Mouse (Mus musculus) yolk sac, embryonic 10.5 days (tissue): ENCODE data around the gene Mrps21.
"Not testable (repeated sequence)": the region's sequence is repeated elsewhere in the genome, so short reads cannot be mapped to it uniquely, and the experiment has no call there.

ENCODE experiments used
- DNase-seq: peaks from one replicate; pipeline ENCODE4 v3.0.0-alpha.2; 2017; ENCODE audit warnings: low spot score

Mrps21 gene

DNA sequence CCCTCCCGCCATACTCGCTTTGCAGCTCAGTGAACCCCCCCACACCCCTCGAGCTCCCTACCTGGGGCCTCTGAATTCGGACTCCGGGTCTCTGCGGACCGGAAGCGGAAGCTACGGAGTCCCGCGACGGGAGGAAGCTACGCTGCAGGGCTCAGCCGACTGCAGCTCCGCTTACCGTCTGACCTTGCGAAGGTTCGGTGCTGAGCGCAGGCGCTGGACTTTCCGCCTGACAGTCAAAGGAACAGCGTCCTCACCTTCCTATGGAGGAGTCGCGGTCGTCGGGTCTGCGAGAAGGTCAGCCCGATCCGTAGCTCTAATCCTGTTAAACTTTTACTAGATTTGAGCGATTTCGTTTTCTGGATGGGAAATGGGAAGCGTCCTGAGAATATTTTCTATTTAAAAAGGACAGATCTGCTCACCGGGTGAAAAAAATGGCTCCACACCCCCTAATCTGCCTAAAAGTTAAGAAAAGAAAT, at the start of gene Mrps21:
TSS of gene Mrps21 (minus strand) at position 128 of the 476 bp plus-strand sequence.
- DNase-seq, result peak; percentile 90

DNA sequence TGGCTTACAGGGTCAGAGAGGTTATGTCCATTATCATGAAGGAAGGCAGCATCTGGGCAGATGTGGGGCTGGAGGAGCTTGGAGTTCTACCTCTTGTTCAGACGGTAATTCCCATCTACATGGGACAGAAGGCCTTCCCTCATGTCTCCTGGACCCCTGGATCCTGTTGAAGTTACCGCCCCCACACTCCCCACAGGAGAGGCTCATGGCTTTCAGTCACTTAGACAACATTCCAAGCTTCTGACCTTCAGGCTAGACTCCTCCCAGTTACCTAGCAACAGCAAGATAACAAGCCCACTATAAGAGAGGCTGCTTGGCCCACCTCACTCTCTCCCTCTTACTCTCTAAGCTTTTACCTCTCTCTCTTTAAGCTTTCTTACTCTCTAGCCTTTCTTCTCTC, 49.2 kb upstream of the Mrps21 start:
- DNase-seq, result not testable (repeated sequence)

DNA sequence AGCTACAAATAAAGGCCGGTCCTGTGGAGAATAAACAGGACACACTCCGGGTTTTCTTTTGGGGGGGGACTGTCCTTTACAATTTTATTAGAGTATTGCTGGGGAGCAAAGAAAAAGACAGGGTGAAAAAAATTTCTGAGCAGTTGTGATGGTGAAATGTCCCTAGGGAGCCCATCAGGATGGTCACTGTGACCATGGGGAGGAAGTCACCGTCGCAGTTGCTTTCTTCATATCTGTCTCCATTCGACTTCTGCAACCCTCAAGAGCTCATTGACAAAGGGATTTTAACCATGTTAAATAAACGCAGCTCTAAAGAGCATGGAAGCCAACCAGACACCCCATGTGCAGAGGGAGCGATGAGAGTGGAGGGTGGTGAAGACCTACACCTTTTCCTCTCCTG, 45.4 kb upstream of the Mrps21 start:
- DNase-seq, result no peak

DNA sequence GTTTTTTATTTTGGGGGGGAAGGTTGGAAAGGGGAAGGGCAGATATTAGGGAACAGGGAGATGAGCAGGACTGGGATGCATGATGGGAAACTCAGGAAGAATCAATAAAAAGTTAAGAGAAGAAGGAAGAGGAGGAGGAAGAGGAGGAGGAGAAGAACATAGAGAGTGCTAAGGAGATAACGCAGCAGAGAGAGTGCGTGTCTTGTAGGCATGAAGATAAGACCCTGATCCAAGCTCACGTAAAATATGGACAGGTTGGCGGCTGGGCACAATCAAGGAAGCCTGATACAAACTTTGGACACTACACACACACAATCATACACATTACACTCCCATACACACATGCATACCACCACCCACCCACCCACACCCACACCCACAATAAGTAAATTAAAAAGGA, 43.4 kb upstream of the Mrps21 start:
- DNase-seq, result no peak

DNA sequence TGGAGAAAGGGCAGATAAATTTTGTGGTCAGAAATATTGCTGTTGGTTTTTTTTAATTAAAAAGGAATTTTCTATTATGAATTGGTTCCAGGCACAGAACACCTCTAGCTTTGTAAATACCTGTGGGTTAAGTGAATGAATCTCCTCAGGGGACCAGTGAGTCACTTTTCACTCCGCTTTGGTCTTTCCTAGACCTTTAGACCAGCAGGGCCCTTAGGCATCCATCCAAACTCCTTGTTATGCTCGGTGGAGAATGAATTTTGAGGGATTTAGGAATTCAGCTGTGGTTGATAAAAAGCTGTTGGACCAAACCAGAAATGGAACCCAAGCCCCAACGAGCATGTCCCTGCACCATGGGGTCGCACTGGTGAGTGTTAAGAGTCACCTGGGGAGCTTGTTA, 36.3 kb upstream of the Mrps21 start:
- no peak for DNase-seq

DNA sequence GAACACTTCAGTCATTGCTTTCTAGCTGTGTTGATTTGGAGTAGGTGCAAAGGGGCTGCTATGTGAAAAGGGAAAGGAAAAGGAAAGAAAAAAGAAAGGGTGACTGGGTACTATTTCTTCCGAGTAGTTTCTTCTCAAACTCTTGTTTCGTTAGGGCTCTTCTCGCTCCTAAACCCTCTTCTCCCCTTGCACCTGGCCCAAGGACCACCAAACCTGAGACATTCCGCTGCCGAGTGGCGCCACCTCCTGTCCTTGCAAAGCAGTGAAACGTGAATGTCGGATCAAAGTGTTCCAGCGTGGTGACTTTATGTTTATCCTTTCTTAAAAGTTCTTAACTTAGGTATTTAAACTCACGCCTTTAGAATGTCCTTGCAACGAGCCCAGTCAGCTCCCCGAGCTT, 35.5 kb upstream of the Mrps21 start:
- DNase-seq, result no peak

DNA sequence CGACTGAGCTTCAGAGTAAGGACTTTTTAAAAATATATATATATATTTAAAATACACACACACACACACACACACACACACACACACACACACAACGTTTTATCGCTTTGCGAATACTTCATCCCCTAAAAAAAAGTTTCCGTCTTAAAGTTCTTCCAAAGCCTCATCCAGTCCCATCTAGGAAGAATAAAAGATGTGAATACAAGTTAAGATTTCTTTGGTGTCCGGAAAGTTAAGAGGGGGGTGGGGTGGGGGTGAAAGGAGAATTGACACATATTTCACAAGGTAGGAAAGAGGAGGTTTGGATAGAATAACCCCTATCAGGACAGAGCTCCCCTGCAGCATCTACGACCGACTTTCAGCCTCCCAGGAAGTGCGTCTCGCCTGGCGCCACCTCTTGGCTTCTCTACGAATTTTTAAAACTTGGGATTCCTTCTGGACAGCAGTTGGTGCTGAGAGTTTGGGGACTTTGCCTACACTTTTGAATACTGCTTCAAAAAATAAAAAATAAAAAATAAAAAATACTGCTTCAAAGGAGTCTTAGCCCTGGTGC, 34.7 kb upstream of the Mrps21 start:
- DNase-seq, result no peak

DNA sequence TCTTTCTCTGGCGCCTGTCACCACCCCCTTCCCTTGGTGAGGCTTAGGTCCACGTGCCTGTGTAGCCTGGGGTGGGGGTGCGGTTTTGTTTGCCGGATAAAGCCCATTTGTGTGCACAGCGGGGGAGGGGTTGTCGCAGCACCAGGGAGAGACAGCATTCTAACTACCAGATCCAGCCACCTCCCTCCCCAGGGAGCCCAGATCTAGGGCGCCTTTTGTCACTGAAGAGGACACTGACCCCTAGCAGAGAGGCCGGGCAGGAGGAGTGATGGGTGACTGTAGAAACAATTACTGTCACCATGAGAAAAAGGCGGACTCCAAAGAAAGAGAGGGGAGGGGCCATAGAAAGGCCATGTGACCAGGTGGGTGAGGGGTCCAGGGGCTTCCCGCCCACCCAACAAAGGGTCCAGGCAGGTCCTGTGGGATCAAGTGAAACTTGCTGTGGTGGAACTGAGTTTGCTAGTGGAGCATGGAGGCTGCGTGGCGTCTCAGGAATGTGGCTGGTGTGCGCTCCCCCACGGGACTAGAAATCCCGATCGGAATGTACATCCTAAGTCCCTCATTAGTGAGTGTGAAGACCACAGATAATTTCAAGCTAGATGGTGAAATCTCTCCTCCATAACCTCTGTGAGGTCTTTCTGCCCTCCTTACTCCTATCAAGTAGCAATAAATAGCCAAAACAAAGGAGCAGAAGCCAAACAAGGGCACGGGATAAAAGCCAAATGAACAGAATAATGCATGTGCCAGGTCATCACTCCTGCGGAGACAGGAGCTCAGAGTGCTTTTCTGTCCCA, 34.0 kb upstream of the Mrps21 start:
- DNase-seq, result peak; percentile 88

DNA sequence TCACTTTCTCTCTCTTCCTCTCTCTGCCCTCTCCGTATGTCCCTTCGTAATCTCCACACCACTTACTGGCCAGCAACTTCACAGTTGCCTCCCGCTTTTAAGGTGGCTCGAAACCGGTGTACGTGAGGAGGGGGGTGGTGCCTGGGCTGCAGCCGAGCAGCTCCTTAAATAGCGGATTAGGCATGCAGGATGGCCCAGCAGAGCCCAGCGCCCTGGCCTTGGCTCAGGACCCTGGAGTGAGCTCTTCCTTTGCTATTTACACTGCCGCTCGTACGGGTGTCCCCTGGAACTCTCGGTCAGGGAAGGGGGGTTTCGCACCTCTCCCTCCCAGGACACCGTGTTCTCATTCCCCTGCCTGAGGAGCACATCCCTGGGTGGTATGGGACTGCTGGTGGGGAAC, 33.2 kb upstream of the Mrps21 start, which contains the start of gene Car14:
TSS of gene Car14 (minus strand) at position 124 of the 400 bp plus-strand sequence.
- DNase-seq, result no peak

DNA sequence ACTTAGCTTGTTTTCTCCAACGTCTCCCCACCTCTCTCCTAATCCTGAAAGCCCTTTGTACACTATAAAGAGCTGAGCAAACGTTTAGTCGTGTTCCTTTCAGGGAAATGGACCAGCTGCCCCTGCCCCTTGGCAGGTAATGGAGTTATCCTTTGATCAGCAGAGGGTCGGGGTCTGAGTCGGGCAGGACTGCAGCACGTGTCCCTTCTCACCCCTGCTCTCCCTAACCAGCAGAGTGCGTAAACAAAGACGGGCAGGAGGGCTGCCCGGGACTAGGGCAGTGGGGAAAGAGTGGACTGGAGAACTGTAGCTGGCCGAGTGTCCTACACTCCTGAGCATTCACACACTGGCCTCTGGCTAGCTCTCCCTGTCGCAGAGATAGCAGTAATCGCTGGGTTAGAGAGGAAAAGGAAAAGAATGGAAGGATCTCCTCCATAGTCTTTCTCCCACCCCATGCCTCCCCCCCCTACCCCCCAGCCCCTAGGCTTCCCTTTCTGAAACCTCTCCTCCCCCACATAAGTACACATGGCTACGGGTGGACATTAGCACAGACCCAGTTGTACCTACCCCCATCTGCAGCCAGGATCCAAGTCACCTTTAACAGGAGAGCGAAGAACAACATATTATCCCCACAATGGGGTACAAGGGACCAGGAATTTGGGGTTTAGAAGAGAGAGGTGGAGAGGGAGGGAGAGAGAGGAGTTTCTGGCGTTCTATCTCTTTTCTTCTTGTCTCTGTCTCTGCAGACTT, 32.6 kb upstream of the Mrps21 start:
- peak; percentile 76 for DNase-seq

DNA sequence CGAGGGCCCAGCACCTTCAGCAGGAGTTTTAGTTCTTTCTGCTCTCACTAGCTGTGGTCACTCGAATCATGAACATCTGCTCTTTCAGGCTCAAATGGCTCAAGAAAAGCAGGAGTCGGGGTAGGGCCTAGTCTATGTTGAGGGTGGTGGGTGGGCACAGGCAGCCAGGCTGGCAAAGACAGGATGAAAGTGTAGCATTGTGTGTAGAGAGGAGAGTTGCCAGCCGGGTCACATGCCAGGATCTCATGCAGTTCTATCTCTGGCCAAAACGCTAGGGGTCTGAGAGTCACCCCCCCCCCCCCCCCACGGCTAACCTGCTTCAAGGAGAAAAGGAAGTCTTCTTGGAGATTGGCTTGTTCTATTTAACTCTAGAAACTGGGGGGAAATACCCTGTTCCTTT, 31.3 kb upstream of the Mrps21 start:
- no peak for DNase-seq

DNA sequence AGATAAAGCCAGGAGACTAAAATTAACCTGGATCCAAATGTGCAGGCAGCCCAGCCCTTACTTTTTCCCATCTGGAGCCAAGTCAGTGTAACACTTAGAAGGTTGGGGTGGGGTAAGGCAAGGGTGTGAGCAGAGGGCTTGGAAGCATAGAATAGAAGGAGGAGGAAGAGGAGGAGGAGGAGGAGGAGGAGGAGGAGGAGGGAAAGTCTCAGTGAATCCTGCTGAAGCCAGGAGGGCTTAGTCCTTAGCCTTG, 31.0 kb upstream of the Mrps21 start:
- DNase-seq, result no peak

DNA sequence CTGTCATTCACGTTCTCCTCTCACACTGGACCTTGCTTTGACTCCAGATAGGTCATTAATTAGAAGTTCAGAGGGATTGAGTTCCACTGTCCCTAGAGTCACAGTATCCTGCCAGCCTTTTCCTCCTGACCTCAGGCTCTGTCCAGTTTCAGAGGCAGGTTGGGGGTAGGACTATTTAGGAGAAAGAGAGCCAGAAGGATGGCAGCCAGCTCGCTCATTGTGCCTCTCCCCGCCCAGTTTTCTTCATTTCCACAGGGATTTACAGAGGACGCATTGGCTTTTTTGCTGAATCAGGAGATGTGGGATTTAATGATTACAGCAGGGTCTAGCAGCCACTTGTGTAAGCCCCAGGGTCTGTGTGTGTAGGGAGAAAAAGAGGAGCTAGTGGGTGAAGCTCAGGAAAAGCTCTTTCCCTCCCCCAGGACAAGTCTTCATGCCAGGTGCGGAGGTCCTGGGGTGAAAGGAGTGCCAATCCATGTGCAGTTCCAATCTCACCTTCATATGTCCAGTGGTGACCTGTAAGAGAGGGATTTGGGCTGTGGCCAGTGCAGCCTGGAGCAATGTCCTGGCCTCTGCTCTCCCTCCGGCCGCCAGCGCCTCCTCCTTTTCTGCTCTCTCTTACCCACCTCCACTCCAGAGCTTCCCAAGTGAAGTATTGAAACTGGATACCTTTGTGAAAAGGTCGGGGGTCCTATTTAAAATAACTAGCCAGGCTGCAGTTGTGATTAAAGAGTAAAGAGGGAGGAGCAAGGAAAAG, 30.5 kb upstream of the Mrps21 start:
- no peak for DNase-seq

DNA sequence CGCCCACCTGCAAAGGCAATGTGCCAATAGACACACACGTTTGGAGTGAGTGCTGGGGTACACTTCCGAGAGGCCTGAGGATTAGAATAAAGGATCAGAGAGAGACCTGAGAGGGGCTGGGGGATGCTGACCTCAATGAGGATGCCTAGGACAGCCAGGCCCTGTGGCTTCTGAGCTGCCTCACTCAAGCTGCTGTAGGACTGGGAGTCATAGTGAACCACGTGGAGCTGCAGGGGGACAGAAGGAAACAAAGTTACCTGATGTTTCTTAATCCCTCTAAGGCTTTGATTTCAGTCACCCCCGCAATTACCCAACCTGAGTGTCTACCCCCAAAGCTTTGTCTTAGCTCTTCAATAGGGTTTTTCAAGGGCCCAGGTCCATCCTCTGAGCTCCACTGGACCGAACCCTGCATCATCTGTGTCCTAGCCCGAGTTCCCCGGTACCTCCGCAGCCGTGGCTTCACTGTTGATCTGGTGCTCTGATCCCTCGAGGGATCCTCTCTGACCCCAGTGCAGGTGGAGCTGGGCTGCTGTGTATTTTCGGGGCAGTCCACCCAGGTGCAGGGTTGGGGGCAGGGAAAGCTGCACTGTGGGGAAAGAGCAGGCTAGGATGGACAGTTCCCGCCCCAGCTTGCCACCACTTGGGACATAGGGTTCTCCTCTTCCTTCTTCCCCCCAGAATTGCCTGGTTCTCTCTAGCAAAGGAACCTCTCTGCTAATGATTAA, 28.6 kb upstream of the Mrps21 start:
- DNase-seq, result no peak

DNA sequence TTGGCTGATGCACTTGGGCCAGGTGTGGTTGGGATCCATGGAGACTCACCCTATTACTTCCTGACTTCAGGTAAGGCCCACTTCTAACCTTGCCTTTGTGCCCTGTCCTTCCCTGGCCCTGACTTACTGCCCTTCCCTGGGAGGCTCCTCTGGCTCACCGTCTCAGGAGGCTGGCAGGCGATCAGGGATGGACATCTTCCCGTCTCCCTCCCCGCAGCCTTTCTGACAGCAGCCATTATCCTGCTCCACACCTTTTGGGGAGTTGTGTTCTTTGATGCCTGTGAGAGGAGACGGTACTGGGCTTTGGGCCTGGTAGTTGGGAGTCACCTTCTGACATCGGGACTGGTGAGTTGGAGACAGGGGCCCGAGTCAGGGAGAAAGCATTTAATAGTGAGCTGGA, 24.2 kb upstream of the Mrps21 start:
- not testable (repeated sequence) for DNase-seq

DNA sequence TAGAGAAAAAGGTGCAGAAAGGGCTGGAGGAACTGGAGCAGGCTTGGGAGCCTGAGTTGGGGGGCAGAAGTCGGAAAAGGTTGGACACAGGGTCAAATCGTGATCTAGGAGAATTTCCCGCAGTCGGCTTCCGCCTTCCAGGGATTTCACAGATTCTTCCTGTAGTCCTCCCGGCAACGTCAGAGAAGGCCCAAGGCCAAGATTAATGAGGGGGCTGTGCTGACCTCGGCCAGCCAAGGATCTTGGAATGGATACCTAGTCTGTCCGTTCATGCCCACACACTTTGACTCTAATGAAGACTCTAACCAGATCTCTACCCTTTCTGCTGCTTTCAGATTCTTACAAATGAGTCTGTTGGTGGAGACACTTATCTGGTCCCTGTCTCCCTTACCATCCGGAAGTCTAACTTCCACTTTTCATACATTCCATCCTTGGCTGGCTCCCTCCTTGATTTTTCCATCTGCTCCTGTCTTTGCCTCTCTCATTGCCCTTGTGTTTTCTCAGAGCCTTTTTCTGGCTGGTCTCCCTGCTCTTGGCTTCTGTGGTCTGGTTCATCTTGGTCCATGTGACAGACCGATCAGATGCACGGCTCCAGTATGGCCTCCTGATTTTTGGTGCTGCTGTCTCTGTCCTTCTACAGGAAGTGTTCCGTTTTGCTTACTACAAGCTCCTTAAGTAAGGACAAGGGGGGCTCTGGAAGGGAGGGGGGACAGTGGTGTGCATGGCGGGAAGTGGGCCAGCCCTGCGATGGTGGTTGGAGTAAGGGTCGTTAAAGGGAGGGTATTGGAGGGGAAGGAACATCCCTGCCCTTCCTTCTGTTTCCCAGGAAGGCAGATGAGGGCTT, 23.2 kb upstream of the Mrps21 start:
- DNase-seq, result peak; percentile 70

DNA sequence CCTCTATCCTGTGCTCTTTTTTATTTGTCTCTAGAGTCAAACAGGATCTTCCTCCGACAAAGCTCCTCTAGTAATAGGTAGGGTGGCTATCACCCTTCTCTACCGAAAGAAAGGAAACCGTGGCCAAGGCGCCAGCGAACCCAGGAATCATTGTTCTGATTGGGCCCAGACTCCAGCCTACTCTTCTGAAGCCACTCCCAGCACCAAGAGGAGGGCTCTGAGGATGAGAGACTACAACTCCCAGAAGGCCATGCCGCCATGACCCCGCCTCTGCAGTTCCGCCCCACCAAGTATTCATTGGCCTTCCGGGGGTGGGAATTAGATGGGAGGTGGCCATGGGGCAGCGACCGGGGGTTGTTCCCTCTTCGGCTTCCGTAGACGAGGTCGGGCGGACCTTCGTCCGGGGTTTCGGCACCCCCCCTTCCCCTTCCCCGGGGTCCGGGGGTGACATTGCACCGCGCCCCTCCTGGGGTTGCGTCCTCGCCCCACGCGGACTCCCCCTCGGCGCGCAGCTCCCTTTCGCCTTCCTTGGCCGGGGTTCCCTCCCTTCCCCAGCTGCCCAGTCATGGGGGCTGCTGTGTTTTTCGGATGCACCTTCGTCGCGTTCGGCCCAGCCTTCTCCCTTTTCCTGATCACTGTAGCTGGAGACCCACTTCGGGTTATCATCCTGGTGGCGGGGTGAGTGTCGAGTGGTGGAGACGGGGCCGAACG, 22.4 kb upstream of the Mrps21 start, which contains the start of gene Aph1a:
TSS of gene Aph1a (plus strand) at position 364 of the 711 bp plus-strand sequence.
- DNase-seq, result peak; percentile 98

DNA sequence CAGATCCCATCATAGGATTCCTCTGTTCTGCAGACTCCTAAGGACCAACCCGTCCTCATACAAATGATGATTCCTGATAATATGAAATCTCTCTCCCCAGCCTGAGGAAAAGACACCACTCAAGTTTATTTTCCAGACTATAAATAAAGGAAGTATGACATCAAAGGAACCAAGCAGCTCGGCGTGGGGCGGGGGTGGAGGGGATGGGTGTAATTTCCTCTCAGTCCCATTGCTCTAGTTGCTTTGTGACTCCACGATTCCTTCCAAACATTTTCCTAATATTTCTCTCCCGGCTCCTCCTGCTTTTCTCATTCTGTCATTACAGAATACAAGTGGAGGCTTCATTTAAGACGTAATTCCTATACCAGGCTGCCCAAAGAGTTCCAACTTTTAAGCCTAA, 21.8 kb upstream of the Mrps21 start:
- no peak for DNase-seq

DNA sequence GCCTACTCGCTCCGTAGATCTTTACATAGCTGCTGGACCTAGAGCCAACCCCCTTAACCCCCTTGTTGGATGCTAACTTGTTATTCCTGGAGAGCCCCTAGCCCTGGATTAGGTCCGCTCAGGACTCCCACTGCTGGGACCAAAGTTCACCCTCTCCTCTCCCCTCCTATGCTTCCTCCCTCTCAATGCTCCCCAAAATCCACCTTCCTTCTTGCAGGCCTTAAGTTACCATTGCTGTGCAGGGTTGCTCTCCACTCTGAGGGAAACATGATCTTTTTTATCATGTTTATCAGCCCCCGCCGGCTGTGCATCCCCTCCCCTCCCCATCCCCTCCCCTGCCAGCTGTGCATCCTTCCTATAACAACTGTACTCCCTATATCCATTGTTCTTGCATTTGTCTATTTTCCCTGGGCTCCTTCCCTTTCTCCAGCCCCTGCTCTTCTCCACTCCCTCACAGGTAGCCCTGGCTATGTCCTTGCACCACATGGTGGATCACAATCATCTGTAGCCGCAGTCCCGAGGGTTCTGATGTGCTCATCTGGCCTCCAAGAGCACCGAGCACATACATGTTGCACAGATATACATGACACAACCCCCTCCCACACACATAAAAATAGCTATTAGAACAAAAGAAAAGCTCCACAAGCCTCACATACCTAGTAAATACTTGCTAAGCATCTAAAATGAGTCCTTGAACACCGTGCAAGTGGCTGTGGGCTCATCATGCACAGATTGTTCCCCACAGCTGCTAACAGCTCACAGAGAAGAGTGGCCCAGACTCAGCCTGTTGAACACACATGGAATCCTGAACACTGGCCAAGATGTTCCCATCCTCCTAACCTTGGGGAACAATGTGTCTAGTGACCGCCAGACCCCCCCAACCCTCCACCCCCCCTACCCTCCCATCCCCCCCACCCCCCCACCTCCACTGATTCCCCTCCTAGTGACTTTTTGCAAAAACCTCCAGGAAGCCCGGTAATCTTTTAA, 21.0 kb upstream of the Mrps21 start:
- DNase-seq, result no peak
